Mouse (Mus musculus) kidney, postnatal 0 days (tissue): ENCODE data around the gene Gmeb2. TPM values are rescaled to one million over a fixed set of nuclear protein-coding genes. Genes with fewer than 3 reads are reported as not detected.

Experiments
- ATAC-seq: fragments of 200-750 bp; cut with Nextera tagmentation; replicated peaks from 2 replicates; pipeline ENCODE4 v1.8.0; 2017; ENCODE audit warnings: low read depth, moderate number of reproducible peaks, moderate TSS enrichment, moderate library complexity; ENCODE audit not compliant: low FRiP score
- DNase-seq: peaks from one replicate; pipeline ENCODE4 v3.0.0-alpha.2; 2016; ENCODE audit warnings: low spot score
- H3K27ac ChIP-seq: fragments of 300-500 bp; sonication (generic); 2 replicates; pipeline ENCODE4 v1.5.1; 2014; ENCODE audit warnings: mild to moderate bottlenecking
- H3K27me3 ChIP-seq: fragments of 300-500 bp; sonication (generic); 2 replicates; pipeline ENCODE4 v1.6.1; 2014; ENCODE audit warnings: low read length, mixed read lengths; ENCODE audit not compliant: insufficient read depth
- H3K36me3 ChIP-seq: fragments of 300-500 bp; sonication (generic); 2 replicates; pipeline ENCODE4 v1.6.1; 2014; ENCODE audit warnings: low read length, mixed read lengths; ENCODE audit not compliant: insufficient read depth
- H3K4me1 ChIP-seq: fragments of 300-500 bp; sonication (generic); replicated peaks from 2 replicates; pipeline ENCODE4 v1.6.1; 2014; ENCODE audit warnings: antibody characterized with exemption, low read length, mixed read lengths; ENCODE audit not compliant: insufficient read depth
- H3K4me2 ChIP-seq: fragments of 300-500 bp; sonication (generic); 2 replicates; pipeline ENCODE4 v1.6.1; 2014; ENCODE audit warnings: mild to moderate bottlenecking, low read length, moderate library complexity, mixed read lengths
- H3K4me3 ChIP-seq: fragments of 300-500 bp; sonication (generic); replicated peaks from 2 replicates; pipeline ENCODE4 v1.5.1; 2014; ENCODE audit warnings: low read depth, low read length
- H3K9ac ChIP-seq: fragments of 300-500 bp; sonication (generic); 2 replicates; pipeline ENCODE4 v1.6.1; 2014; ENCODE audit warnings: low read depth, low read length
- H3K9me3 ChIP-seq: fragments of 300-500 bp; sonication (generic); replicated peaks from 2 replicates; pipeline ENCODE4 v1.6.1; 2016; ENCODE audit warnings: low read length, inconsistent platforms, mixed read lengths
- CTCF ChIP-seq: IDR thresholded peaks from 2 replicates; pipeline ENCODE4 v1.5.1; 2016; ENCODE audit warnings: antibody characterized with exemption, low read depth, mild to moderate bottlenecking, moderate library complexity
- WGBS: fragments of 180-500 bp; shearing (Covaris S2); extraction: QIAGEN DNeasy Blood & Tissue Kit; methylation state at CpG from one replicate; pipeline ENCODE4 v1.1.7; 2014; 5-methylcytosine and 5-hydroxymethylcytosine counted together
- polyA plus RNA-seq: library from polyadenylated mRNA; unstranded; fragments of >200 nt; fragmentation: Nextera tagmentation; extraction: Ambion mirVana; gene quantifications from 2 replicates; pipeline ENCODE4 v1.2.1, GENCODE M21; 2015

Gene Gmeb2
- polyA plus RNA-seq, 1 experiment from 2014 or later = 8.1 TPM

DNA sequence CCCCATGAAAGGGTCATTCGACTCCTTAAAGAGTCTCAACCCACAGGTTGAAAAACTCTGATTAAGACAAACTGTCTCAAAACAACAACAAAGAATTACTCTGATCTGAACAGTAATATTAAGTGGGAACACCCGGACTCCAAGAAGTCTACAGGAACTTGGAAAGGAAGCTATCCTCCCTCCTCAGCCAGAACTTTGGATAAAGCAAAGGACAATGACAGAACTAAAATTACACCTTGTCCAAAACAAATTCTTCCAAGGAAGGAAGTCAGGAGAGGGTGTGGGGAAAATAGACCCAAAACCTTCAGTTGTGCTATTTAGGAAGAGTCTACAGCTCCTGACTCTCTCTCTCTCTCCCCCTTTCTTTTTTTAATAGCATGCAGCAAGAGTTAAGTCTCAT is 15.7 kb downstream of the Gmeb2 start:
- Histone ChIP-seq H3K36me3 (peaks cover 32% of the 10 kb centered on the region), H3K4me2 (no peak overlapping the region), H3K27ac (no peak overlapping the region), H3K4me3 (no peak overlapping the region), H3K4me1 (no peaks in the 10 kb centered on the region), H3K27me3 (no peaks in the 10 kb centered on the region), H3K9me3 (no peaks in the 10 kb centered on the region), H3K9ac (no peak overlapping the region)
- TF ChIP-seq CTCF = no peak
- 72% methylated on average over 2 of the region's 2 CpGs for WGBS
- DNase-seq = no peak
- no peak for ATAC-seq

DNA sequence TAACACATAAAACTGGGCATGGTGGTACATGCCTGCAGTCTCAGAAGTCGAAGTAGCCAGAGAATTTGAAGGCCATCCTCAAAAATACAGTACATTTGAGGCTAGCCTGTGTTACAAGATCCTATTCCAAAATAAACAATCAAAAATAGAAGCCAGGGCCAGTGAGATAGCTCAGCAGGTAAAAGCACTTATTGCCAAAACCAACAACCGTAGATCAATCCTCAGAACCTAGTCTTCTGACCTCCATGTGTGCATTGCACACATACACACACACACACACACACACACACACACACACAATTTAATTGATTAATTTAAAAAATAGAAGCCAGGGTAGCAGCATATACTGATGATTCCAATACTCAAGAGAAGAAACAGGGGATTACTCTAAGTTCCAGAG is 21.0 kb downstream of the Gmeb2 start:
- no peak for TF ChIP-seq CTCF
- 91% methylated on average over 2 of the region's 2 CpGs for WGBS
- Histone ChIP-seq H3K36me3 (peaks cover 43% of the 10 kb centered on the region), H3K27me3 (no peaks in the 10 kb centered on the region), H3K27ac (no peak overlapping the region), H3K4me1 (no peaks in the 10 kb centered on the region), H3K4me2 (no peak overlapping the region), H3K9me3 (no peaks in the 10 kb centered on the region), H3K4me3 (no peak overlapping the region), H3K9ac (no peak overlapping the region)
- ATAC-seq = no peak
- DNase-seq = no peak

DNA sequence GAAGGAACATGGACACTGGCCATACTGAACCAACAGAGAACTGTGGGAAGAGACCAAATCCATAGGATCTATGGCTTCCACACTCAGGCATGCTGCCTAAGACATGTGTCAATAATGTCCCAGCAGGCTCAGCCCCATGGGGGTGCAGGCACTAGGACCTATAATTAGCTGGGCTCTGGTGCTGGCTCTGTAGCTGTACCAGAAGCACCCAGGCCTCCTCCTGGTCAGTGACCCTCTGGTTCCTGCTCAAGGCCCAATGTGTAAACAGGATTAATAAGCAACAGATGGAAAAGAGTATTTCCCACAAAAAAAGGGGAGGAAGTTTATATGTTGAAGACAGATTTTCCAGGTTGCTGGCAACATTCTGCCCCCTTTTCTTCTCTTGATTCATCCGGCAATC is 34.6 kb downstream of the Gmeb2 start:
- no peak overlapping the region for H3K27ac ChIP-seq
- H3K4me2 ChIP-seq = no peak overlapping the region
- H3K9me3 ChIP-seq = no peaks in the 10 kb centered on the region
- no peak for TF ChIP-seq CTCF
- DNase-seq = no peak
- no peaks in the 10 kb centered on the region for H3K27me3 ChIP-seq
- H3K36me3 ChIP-seq = peaks cover 49% of the 10 kb centered on the region
- no peaks in the 10 kb centered on the region for H3K4me1 ChIP-seq
- H3K9ac ChIP-seq = no peak overlapping the region
- no peak for ATAC-seq
- no peak overlapping the region for H3K4me3 ChIP-seq
- WGBS = 90% methylated on average over 1 of the region's 1 CpGs

DNA sequence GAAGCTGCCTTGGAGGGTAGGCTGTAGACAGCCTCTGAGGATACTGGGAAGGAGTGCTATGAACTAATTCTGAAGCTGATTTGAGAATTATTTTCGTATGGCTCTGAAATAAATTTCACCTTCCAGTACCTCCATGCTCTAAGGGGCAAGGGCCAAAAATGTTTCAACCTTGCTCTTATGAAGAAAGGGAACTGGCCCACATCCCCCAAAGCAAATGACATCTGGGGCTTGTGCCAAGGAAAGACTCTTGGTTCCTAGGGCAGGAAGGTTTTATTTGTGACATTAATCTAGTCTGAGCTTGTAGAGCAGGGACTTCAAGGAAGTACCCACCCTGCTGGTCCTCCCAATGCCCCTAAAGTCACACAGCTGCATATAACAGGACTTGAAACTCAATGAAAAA is 36.0 kb downstream of the Gmeb2 start:
- ATAC-seq = no peak
- no peak overlapping the region for H3K4me2 ChIP-seq
- H3K27me3 ChIP-seq = no peaks in the 10 kb centered on the region
- H3K4me1 ChIP-seq = no peaks in the 10 kb centered on the region
- H3K9ac ChIP-seq = no peak overlapping the region
- no peaks in the 10 kb centered on the region for H3K9me3 ChIP-seq
- TF ChIP-seq CTCF = no peak
- no peak for DNase-seq
- WGBS = 73% methylated on average over 1 of the region's 1 CpGs
- no peak overlapping the region for H3K4me3 ChIP-seq
- H3K36me3 ChIP-seq = peaks cover 42% of the 10 kb centered on the region
- no peak overlapping the region for H3K27ac ChIP-seq

DNA sequence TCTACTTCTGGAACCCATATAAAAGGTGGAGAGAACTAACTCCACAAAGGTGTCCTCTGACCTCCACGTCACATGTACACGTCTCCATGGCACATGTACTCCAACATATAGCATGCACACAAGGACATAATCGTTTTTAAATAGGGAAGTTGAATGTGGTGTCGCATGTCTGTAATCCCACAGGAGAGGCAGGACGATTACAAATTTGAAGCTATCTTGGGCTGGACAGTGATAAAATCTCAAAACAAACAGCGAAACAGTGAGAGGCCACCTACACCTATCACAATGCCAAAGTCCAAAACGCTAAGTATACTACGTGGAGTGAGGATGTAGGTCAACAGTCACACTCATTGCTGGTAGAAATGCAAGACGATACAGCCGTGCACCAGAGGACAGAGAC is 38.6 kb downstream of the Gmeb2 start:
- Histone ChIP-seq H3K9ac (no peak overlapping the region), H3K36me3 (peaks cover 22% of the 10 kb centered on the region), H3K27ac (no peak overlapping the region), H3K4me3 (no peak overlapping the region), H3K27me3 (no peaks in the 10 kb centered on the region), H3K4me2 (no peak overlapping the region), H3K9me3 (no peaks in the 10 kb centered on the region), H3K4me1 (0 out of 2 replicates have a peak, but pooled peaks cover under 1% of the 10 kb centered on the region)
- DNase-seq (no peak), ATAC-seq (no peak)
- WGBS = 74% methylated on average over 10 of the region's 10 CpGs
- no peak for TF ChIP-seq CTCF

DNA sequence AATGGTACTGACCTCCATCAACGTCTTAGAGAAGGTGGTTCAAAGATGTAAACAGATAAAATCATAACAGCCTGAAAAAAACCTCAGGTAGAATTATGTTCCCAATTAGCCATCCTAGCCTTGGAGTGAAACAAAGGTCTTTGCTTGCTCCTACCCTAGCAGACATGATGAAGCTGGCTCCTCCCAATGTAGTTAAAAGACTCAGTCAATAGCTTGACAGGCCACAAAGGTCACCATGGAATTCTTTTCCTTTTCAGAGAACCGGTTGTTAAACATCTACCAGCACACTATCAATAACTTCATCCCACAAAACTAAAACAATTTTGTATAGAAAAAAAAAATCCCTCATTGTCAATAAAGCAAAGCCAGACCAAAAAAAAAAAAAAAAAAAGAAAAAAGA is 42.8 kb downstream of the Gmeb2 start:
- DNase-seq (no peak), ATAC-seq (no peak)
- H3K4me1 ChIP-seq = peaks cover 14% of the 10 kb centered on the region
- H3K27ac ChIP-seq = no peak overlapping the region
- H3K36me3 ChIP-seq = no peaks in the 10 kb centered on the region
- TF ChIP-seq CTCF = no peak
- no peaks in the 10 kb centered on the region for H3K9me3 ChIP-seq
- WGBS = 37% methylated on average over 2 of the region's 2 CpGs
- H3K4me3 ChIP-seq = no peak overlapping the region
- no peaks in the 10 kb centered on the region for H3K27me3 ChIP-seq
- H3K4me2 ChIP-seq = no peak overlapping the region
- no peak overlapping the region for H3K9ac ChIP-seq

DNA sequence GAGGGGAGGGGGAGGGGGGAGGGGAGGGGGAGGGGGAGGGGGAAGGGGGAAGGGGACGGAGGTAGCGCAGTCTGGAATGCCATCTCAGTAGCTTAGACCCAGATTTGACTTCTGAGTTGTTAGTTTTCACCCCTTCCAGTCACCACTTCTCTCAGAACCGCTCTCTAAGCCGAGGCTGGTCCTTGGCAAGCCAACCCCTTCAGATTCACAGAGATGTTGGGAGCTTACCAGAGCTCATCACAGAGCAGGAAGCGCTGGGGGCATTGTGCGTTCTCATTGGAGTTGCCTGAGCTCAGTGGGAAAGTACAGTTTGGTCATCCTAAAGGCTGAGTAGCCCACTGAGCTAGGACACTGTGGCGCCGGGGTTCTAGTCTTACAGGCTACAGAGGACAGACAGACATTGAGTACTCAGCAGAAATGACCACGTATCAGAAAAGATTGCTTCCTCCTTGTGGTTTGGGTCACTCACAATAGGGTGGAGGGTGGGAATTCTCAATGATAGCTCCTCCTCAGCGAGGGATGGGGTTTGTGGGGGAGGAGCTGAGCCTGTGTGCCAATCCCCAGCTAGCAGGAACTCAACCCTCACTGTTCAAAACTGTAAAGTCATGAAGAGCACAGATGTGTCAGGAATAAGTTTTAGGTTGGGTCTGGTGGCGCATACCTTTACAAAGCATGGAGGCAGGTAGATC is 44.0 kb downstream of the Gmeb2 start:
- ATAC-seq = no peak
- no peak overlapping the region for H3K4me2 ChIP-seq
- H3K27me3 ChIP-seq = no peaks in the 10 kb centered on the region
- H3K4me1 ChIP-seq = peaks cover 18% of the 10 kb centered on the region
- 34% methylated on average over 11 of the region's 11 CpGs for WGBS
- H3K9me3 ChIP-seq = no peaks in the 10 kb centered on the region
- no peak for DNase-seq
- TF ChIP-seq CTCF = no peak
- no peak overlapping the region for H3K4me3 ChIP-seq
- no peaks in the 10 kb centered on the region for H3K36me3 ChIP-seq
- no peak overlapping the region for H3K27ac ChIP-seq
- no peak overlapping the region for H3K9ac ChIP-seq
